Mouse (Mus musculus): ENCODE measurements around the gene Ttc27.
"Not testable (repeated sequence)": the region's sequence is repeated elsewhere in the genome, so short reads cannot be mapped to it uniquely, and the experiment has no call there.

The Ttc27 gene

GRCm38 (mm10) chr17:74717618-74718151 lies at the start of gene Ttc27:
TSS of gene Ttc27 (plus strand) at chr17:74717732.
- peak; percentile 97 for DNase-seq (ENCODE audit: low read depth, low spot score)

DNA sequence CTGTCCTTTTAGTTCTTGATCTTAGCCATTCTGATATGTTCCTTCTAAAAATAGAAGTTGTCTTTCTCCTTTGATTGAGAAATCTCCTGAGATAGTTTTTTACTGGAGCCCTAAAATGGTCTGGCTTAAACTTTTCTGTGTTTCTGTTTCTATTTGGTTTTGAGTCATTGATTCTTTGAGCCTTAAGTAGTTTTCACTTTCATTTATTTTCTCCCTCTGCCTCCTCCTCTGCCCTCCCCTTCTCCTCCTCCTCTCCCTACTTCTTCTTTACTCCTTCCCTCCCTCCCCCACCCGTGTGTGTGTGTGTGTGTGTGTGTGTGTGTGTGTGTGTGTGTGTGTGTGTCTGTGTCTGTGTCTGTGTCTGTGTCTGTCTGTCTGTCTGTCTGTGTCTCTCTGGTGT lies 49.5 kb upstream of the Ttc27 start:
- no peak for DNase-seq (ENCODE audit: low read depth, low spot score)

DNA sequence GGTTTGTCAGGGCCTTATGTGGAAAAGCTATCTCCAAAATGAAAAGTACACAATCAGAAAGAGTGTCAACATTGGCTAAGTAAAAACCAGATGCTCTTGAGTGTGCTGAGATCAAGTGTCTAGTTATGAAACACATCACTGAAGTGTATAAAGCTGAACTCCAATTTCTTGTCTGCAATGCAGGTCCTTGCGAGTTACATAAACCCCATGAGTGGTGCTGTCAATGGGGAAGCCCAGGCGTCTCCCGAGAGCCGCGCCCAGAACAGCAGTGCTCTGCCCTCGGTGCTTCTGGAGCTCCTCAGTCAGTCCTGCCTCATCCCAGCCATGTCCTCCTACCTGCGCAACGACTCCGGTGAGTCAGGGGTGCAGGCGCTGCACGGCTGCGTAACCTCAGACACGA lies 47.5 kb upstream of the Ttc27 start:
- no peak for DNase-seq (ENCODE audit: low read depth, low spot score)

- no peak for DNase-seq (ENCODE audit: low read depth, low spot score)
These were observed 45.1 kb upstream of the Ttc27 start for GRCm38 (mm10) chr17:74672446-74672845.

- peak; percentile 4 for DNase-seq (ENCODE audit: low read depth, low spot score)
These were observed 44.3 kb upstream of the Ttc27 start for GRCm38 (mm10) chr17:74673251-74673650.

DNA sequence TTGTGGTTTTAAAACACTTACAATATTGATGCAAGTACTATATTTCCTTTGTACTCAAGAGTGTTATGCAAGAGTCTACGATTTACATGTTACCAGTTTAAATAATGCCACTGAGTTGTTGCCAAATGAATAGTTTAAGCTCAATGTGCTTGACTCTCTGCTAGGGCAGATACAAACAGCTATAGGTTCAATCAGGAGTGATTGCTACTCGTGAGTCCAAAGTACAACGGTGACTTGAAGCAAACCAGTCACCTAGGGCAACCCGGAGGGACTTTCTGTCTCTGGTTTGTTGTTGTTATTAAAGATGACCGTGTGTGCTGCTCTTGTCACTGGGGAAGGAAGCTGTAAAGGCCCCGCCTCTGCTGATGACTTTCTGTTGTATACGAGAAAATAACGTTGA lies 39.5 kb upstream of the Ttc27 start:
- no peak for DNase-seq (ENCODE audit: low read depth, low spot score)

DNA sequence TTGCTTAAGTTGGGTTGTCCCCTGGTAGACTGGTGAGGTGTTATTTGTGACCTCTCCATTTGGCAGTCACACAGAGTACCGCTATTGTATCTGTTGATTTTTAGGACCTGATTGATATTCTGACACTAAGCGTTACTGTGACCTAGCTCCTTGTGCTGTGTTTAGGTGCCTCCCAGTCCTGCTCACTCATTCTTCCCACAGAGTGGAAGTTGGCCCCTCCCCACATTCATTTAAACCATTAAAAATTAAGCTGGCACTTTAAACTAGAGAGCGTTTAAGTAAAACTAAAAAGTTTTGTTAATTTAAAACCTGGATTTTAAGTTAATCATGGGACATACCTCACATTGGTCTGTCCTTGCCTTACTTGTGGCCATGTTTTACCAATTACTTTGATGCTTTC lies 32.6 kb upstream of the Ttc27 start:
- DNase-seq (ENCODE audit: low read depth, low spot score), result no peak

DNA sequence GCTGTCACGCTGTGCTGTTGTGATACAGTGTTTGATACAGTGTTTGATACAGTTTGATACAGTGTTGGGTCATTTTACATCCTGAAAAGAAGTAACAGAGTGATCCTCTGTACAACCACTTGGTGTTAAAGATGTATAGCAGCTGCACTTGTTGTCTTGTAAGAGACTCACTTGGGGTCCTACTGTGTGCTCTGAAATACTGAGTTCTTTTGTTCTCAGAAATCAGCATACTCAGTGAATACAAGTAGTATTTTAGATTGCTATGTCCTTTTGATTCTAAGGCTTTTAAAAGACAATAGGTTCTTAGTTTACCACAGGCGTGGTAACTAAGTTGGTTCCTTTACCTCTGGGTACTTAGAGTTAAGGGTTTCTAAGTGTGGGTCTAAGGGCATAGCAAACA lies 29.0 kb upstream of the Ttc27 start:
- DNase-seq (ENCODE audit: low read depth, low spot score), result no peak

DNA sequence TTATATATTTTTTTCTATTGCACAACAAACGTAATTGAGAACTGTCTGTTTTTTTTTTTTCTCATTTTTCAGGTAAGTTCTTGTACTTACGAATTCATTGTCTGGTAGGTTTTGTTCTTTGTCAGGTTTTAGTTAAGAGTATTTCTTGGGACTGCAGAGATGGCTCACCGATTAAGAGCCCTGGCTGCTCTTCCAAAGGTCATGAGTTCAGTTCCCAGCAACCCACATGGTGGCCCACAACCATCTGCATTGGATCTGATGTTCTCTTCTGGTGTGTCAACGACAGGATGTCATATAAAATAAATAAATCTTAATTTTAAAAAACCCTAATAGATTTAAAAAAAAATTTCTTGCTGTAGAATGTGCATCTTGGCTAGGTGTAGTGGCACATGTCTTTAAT lies 28.1 kb upstream of the Ttc27 start:
- no peak for DNase-seq (ENCODE audit: low read depth, low spot score)

GRCm38 (mm10) chr17:74701661-74702060 lies 15.9 kb upstream of the Ttc27 start:
- DNase-seq (ENCODE audit: low read depth, low spot score), result not testable (repeated sequence)

DNA sequence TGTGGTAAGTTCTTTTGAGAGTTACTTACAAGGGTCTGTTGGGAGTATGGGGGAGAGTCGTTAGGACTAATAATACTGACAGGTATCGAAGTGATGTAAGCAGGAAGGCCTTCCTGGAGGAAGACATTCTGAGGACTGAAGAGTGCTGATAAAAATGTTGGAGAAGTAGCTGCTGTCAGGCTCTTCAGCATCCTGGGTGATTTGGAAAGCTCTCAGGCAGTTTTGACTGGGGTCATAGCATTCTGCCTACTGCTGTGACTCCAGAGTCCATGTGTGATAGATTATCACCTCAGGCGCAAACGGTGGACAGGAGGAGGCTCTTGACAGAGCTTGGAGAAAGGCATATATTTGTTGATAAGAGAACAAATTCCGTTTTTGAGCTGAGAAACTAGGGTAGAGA lies 12.1 kb upstream of the Ttc27 start:
- no peak for DNase-seq (ENCODE audit: low read depth, low spot score)

DNA sequence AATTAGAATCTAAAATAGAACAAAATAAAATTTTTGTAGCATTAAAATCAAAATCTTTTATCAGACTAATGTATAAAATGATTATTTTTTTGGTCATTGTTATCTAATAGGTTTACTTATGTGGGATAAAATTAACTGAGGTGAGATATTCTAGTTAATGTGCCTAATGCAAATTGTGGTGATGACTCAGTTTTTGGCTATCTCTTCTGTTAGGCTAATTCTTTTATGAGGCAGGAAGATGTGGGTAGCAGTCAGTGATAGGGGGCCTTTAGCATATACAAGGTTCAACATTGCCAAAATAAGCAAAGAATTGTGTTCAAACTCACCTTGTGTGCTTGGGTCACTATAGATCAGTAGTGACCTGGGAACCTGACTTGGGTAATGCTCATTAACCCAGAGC lies 10.9 kb upstream of the Ttc27 start:
- DNase-seq (ENCODE audit: low read depth, low spot score), result no peak

DNA sequence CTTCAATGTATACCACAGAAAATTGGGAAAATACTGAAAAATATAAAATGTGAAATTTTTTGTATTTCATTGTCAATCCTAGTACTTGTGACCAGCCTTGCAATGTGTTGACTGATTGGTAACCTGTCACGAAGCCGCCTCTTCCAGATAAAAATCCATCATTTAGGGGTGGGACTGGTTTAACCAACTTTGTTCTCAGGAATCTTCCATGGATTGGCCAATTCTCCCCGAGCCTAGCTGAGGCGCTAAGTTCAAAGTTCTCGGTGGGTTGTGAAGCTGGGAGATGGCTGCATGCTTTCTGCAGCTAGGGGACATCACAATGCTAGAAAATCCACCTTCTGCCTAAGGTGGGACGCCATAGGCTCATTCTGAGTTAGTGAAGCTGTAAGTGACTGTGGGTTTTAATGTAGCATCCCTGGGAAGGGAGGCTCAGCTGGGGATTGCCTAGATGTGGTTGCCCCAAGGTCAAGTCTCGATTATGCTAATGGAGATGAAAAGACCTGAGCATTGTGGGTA lies 9.8 kb upstream of the Ttc27 start:
- no peak for DNase-seq (ENCODE audit: low read depth, low spot score)

DNA sequence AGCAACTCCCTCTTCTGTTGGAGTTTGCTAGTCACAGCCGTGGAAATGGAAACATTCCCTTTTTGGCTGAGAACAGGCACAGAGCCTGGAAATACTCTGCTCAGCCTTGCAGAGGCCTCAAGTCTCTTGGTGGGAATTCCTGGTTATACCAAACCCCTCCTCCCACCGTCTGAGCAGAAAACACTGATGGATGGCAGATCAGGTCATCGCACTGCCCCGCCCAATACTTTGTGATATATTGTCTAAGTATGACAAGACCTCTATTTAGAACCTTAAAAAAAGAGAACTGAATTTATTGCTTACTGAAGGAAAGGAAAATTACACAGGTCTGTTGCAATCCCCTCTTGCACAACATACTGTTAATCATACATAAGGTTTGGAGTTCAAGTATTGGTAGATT lies 6.8 kb upstream of the Ttc27 start:
- no peak for DNase-seq (ENCODE audit: low read depth, low spot score)

GRCm38 (mm10) chr17:74711627-74712026 lies 5.9 kb upstream of the Ttc27 start:
- no peak for DNase-seq (ENCODE audit: low read depth, low spot score)

- DNase-seq (ENCODE audit: low read depth, low spot score), result no peak
These were observed 2.4 kb upstream of the Ttc27 start for GRCm38 (mm10) chr17:74715128-74715527.

DNA sequence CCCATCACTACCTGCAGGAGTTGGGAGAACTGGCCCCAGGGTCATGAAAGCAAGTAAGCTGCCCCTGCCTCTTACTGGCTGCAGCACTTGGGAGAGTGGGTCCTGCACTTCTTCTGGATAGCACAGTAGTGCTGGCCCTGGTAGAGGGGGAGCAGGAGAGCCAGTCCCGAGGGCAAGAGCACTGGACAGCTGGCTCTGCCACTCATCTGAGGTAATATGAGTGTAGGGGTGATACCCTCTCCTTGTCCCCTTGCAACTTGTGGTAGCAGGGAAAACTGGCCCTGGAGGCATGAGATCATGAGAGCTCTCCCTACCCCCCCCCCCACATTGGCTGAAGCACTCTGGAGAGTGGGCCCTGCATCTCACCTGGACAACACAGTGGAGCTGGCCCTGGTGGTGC lies 1.8 kb upstream of the Ttc27 start:
- DNase-seq (ENCODE audit: low read depth, low spot score), result no peak

DNA sequence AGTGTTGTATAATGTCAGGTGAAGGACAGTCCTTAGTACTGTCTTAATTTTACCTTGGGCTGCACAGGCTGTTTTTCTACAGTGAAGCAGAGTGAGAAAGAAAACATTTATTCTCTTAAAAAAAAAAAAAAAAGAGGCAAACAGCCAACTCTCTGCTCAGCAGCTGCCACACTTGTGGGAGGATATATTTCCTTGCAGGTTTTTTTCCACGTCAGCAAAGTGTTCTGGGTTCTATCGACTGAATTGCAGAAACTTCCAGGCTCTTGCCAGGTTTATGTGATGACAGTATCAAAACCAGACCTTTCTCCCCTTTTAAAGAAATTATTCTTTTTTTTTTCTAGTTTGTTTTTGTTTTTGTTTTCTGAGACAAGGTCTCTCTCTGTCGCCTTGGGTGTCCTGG lies 889 bp upstream of the Ttc27 start:
- no peak for DNase-seq (ENCODE audit: low read depth, low spot score)

- DNase-seq (ENCODE audit: low read depth, low spot score), result no peak
These were observed 378 bp upstream of the Ttc27 start for GRCm38 (mm10) chr17:74717091-74717617.

- no peak for DNase-seq (ENCODE audit: low read depth, low spot score)
These were observed 15.3 kb downstream of the Ttc27 start for GRCm38 (mm10) chr17:74732872-74733271.

DNA sequence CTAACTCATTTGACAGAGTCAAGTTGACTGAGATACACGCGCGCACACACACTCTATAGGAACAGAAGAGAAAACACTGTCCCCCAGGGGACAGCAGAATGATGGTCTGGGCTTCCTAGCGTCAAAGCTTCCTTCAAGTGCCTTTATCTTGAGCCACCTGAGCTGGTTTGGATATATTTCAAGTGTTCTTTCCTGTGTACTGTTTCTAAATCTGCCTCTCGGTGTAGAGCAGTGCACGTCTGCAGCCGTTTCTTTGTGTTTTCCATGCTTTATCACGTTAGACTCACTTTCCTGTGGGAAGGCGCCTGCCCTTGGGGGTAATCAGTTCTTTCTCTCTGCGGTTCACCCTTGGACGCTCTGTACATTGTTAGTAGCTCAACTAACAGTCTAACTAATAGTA lies 17.9 kb downstream of the Ttc27 start:
- DNase-seq (ENCODE audit: low read depth, low spot score), result no peak

DNA sequence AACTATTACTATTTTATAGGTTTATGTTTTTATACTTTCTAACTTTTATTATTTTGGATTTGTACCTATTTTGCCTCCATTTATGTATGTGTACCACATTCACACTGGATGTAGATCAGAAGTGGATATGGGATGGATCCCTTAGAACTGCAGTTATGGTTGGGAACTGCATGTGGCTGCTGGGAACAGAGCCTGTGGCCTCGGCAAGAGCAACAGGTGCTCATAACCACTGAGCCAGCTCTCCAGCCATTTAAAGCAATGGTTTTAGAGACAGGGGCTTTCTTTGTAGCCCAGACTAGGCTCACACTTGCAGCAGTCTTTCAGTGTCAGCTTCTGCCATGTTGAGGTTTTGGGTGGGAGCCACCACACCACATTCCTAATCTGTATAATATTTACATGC lies 32.1 kb downstream of the Ttc27 start:
- no peak for DNase-seq (ENCODE audit: low read depth, low spot score)

- no peak for DNase-seq (ENCODE audit: low read depth, low spot score)
These were observed 33.5 kb downstream of the Ttc27 start for GRCm38 (mm10) chr17:74751026-74751425.

Data from retina, postnatal 7 days (tissue).